Mouse (Mus musculus) olfactory bulb, adult 2 months (tissue): Measurements from ENCODE around the gene Golga2.

Experiments
- CTCF ChIP-seq: fragments of 200-500 bp; IDR thresholded peaks from 2 replicates; pipeline ENCODE4 v1.5.1; 2012; ENCODE audit warnings: low read depth, mild to moderate bottlenecking, low read length, moderate library complexity; ENCODE audit not compliant: insufficient read depth
- POLR2A ChIP-seq: fragments of 200-500 bp; IDR thresholded peaks from 2 replicates; pipeline ENCODE4 v1.6.1; 2012; ENCODE audit warnings: mild to moderate bottlenecking, low read depth, low read length, moderate library complexity; ENCODE audit not compliant: insufficient read depth

DNA sequence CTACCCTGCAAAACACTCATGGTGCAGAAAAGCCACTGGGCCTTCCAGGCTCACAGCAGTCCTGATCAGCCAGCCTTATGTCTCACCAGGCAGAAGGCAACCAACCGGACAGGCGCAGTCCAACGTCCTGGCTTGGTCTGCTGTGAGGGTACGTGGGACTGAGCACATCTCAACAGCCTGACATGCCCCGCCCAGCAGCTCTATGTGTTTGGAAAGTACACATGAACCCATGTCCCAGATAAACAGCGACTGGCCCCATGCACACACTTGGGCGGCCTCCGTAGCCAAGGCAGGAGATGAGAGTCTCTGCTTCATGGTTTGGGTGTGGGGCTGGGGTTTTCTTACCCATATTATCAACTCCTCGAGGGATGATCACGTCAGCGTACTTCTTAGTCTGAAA, 30.9 kb upstream of the Golga2 start:
- TF ChIP-seq POLR2A (no peak), CTCF (no peak)
